Mouse (Mus musculus) liver, postnatal 0 days (tissue): ENCODE measurements around the gene Zfr2. TPM values are rescaled to one million over a fixed set of nuclear protein-coding genes. Genes with fewer than 3 reads are reported as not detected.

ENCODE experiments used
- ATAC-seq: fragments of 200-750 bp; cut with Nextera tagmentation; 2 replicates; pipeline ENCODE4 v1.8.0; 2017; ENCODE audit warnings: mild to moderate bottlenecking, moderate library complexity
- DNase-seq: peaks from one replicate; pipeline ENCODE4 v3.0.0-alpha.2; 2016
- H3K27ac ChIP-seq: fragments of 300-500 bp; sonication (generic); 2 replicates; pipeline ENCODE4 v1.5.1; 2014; ENCODE audit warnings: antibody characterized with exemption, moderate library complexity, mild to moderate bottlenecking, low read depth
- H3K27me3 ChIP-seq: fragments of 300-500 bp; sonication (generic); 2 replicates; pipeline ENCODE4 v1.6.1; 2014; ENCODE audit warnings: low read length, control low read depth, mixed read lengths; ENCODE audit not compliant: insufficient read depth
- H3K36me3 ChIP-seq: fragments of 300-500 bp; sonication (generic); replicated peaks from 2 replicates; pipeline ENCODE4 v1.6.1; 2014; ENCODE audit warnings: mild to moderate bottlenecking, control low read depth, low read length, moderate library complexity, mixed read lengths; ENCODE audit not compliant: insufficient read depth
- H3K4me1 ChIP-seq: fragments of 300-500 bp; sonication (generic); 2 replicates; pipeline ENCODE4 v1.6.1; 2014; ENCODE audit warnings: antibody characterized with exemption, mild to moderate bottlenecking, control low read depth; ENCODE audit not compliant: insufficient read depth
- H3K4me2 ChIP-seq: fragments of 300-500 bp; sonication (generic); 2 replicates; pipeline ENCODE4 v1.6.1; 2014; ENCODE audit warnings: low read depth, mild to moderate bottlenecking, low read length, moderate library complexity, mixed read lengths
- H3K4me3 ChIP-seq: fragments of 300-500 bp; sonication (generic); 2 replicates; pipeline ENCODE4 v1.5.1; 2014; ENCODE audit warnings: low read depth, low read length
- H3K9ac ChIP-seq: fragments of 300-500 bp; sonication (generic); replicated peaks from 2 replicates; pipeline ENCODE4 v1.6.1; 2014; ENCODE audit warnings: mild to moderate bottlenecking, moderate library complexity
- H3K9me3 ChIP-seq: fragments of 300-500 bp; sonication (generic); 2 replicates; pipeline ENCODE4 v1.6.1; 2016; ENCODE audit warnings: mild to moderate bottlenecking, control low read depth, low read length, mixed read lengths
- CTCF ChIP-seq: sonication (generic); IDR thresholded peaks from 2 replicates; pipeline ENCODE4 v1.5.1; 2016; ENCODE audit warnings: antibody characterized with exemption, low read depth
- EP300 ChIP-seq: IDR thresholded peaks from 2 replicates; pipeline ENCODE4 v1.6.1; 2016; ENCODE audit warnings: antibody characterized with exemption, low read depth, mild to moderate bottlenecking
- WGBS: fragments of 180-500 bp; shearing (Covaris S2); extraction: QIAGEN DNeasy Blood & Tissue Kit; methylation state at CpG from one replicate; pipeline ENCODE4 v1.1.7; 2014; ENCODE audit not compliant: insufficient replicate concordance; 5-methylcytosine and 5-hydroxymethylcytosine counted together
- polyA plus RNA-seq: library from polyadenylated mRNA; unstranded; fragments of >200 nt; fragmentation: Nextera tagmentation; extraction: Ambion mirVana; gene quantifications from 2 replicates; pipeline ENCODE4 v1.2.1, GENCODE M21; 2015

The Zfr2 gene
- polyA plus RNA-seq, 1 experiment from 2014 or later, result 0.61 TPM

GRCm38 (mm10) chr10:81190912-81191321, 42.0 kb upstream of the Zfr2 start:
- TF ChIP-seq CTCF (peak; percentile 51), EP300 (no peak)
- DNase-seq, result peak; percentile 37
- Histone ChIP-seq H3K27ac (peak overlapping the region; percentile 89; the same call in 1 of the 2 replicates), H3K9ac (no peak overlapping the region), H3K9me3 (no peaks in the 10 kb centered on the region), H3K4me3 (no peak overlapping the region), H3K4me2 (no peak overlapping the region), H3K4me1 (peaks cover 34% of the 10 kb centered on the region), H3K27me3 (peaks cover 21% of the 10 kb centered on the region; the same call in 1 of the 2 replicates), H3K36me3 (peaks cover 12% of the 10 kb centered on the region; the same call in 1 of the 2 replicates)
- whole genome bisulfite sequencing, result 48% methylated on average over 6 of the region's 6 CpGs
- no peak for ATAC-seq

- TF ChIP-seq EP300 (no peak), CTCF (no peak)
- 62% methylated on average over 18 of the region's 18 CpGs for WGBS
- ATAC-seq, result no peak
- Histone ChIP-seq H3K4me2 (peak overlapping the region; percentile 88), H3K4me3 (no peak overlapping the region), H3K9me3 (no peaks in the 10 kb centered on the region), H3K4me1 (peaks cover 34% of the 10 kb centered on the region), H3K9ac (no peak overlapping the region; the same call in 1 of the 2 replicates), H3K36me3 (peaks cover 12% of the 10 kb centered on the region; the same call in 1 of the 2 replicates), H3K27me3 (peaks cover 23% of the 10 kb centered on the region), H3K27ac (peak overlapping the region; percentile 89)
- DNase-seq, result peak; percentile 27
Measured at GRCm38 (mm10) chr10:81191342-81191982, 41.5 kb upstream of the Zfr2 start.

GRCm38 (mm10) chr10:81192270-81192967, 40.5 kb upstream of the Zfr2 start:
- Histone ChIP-seq H3K4me3 (peak overlapping the region; percentile 64), H3K27me3 (peaks cover 23% of the 10 kb centered on the region), H3K4me1 (peaks cover 34% of the 10 kb centered on the region), H3K9me3 (no peaks in the 10 kb centered on the region), H3K4me2 (peak overlapping the region; percentile 88), H3K27ac (peak overlapping the region; percentile 89), H3K9ac (peak overlapping the region; percentile 80), H3K36me3 (peaks cover 8% of the 10 kb centered on the region; the same call in 1 of the 2 replicates)
- DNase-seq (peak; percentile 82), ATAC-seq (peak; percentile 86)
- TF ChIP-seq EP300 (no peak), CTCF (peak; percentile 10; the same call in 1 of the 2 replicates)
- under 1% methylated on average over 49 of the region's 93 CpGs for WGBS

GRCm38 (mm10) chr10:81192968-81193501, 39.9 kb upstream of the Zfr2 start:
- Histone ChIP-seq H3K4me3 (peak overlapping the region; percentile 64), H3K4me2 (peak overlapping the region; percentile 88), H3K4me1 (peaks cover 34% of the 10 kb centered on the region), H3K9ac (peak overlapping the region; percentile 80), H3K27ac (peak overlapping the region; percentile 89), H3K9me3 (no peaks in the 10 kb centered on the region), H3K36me3 (peaks cover 8% of the 10 kb centered on the region; the same call in 1 of the 2 replicates), H3K27me3 (peaks cover 23% of the 10 kb centered on the region)
- WGBS, result 6% methylated on average over 19 of the region's 19 CpGs
- TF ChIP-seq EP300, result no peak
- TF ChIP-seq CTCF, result no peak
- DNase-seq (peak; percentile 40), ATAC-seq (peak; percentile 8)

GRCm38 (mm10) chr10:81193991-81194774, 38.8 kb upstream of the Zfr2 start:
- peaks cover 25% of the 10 kb centered on the region for H3K27me3 ChIP-seq
- H3K4me1 ChIP-seq, result peaks cover 34% of the 10 kb centered on the region
- no peaks in the 10 kb centered on the region for H3K9me3 ChIP-seq
- no peak overlapping the region for H3K27ac ChIP-seq
- H3K4me3 ChIP-seq, result no peak overlapping the region
- WGBS, result 9% methylated on average over 37 of the region's 37 CpGs
- TF ChIP-seq CTCF, result no peak
- no peak for TF ChIP-seq EP300
- peak overlapping the region; percentile 43 for H3K4me2 ChIP-seq
- no peak overlapping the region for H3K9ac ChIP-seq
- DNase-seq (peak; percentile 42), ATAC-seq (peak; percentile 32; the same call in 1 of the 2 replicates)
- peaks cover 6% of the 10 kb centered on the region; the same call in 1 of the 2 replicates for H3K36me3 ChIP-seq
